Mouse (Mus musculus) monocyte, adult 5-6 weeks (primary cell): ENCODE results near the gene Tagap. TPM values are rescaled to one million over a fixed set of nuclear protein-coding genes. Genes with fewer than 3 reads are reported as not detected.
"Not testable (repeated sequence)": the region's sequence is repeated elsewhere in the genome, so short reads cannot be mapped to it uniquely, and the experiment has no call there.

Experiments
- ATAC-seq: fragments of 153-309, 156-312 bp; replicated peaks from 2 replicates; pipeline ENCODE4 v1.8.0; 2017; ENCODE audit warnings: mild to moderate bottlenecking; ENCODE audit not compliant: low TSS enrichment, insufficient number of reproducible peaks, severe bottlenecking, poor library complexity, low FRiP score
- total RNA-seq: library from RNA; stranded (forward); fragments of 200-1000, 200-491, 200-594 nt; gene quantifications from 3 replicates; pipeline ENCODE4 v1.2.3, GENCODE M21; 2017

Tagap gene
- total RNA-seq, 1 experiment from 2014 or later, result 74.3 TPM

- peak; percentile 15 for ATAC-seq
Observed at GRCm38 (mm10) chr17:7946053-7946627, 20.3 kb downstream of the Tagap start.

- ATAC-seq, result not testable (repeated sequence)
Observed at GRCm38 (mm10) chr17:7951333-7951732, 25.5 kb downstream of the Tagap start.

- not testable (repeated sequence) for ATAC-seq
Observed at GRCm38 (mm10) chr17:7957242-7957641, 31.4 kb downstream of the Tagap start.

- not testable (repeated sequence) for ATAC-seq
Observed at GRCm38 (mm10) chr17:7963333-7963732, 37.5 kb downstream of the Tagap start.

- not testable (repeated sequence) for ATAC-seq
Observed at GRCm38 (mm10) chr17:7964398-7964797, 38.6 kb downstream of the Tagap start.

- ATAC-seq, result not testable (repeated sequence)
Observed at GRCm38 (mm10) chr17:7968490-7968889, 42.7 kb downstream of the Tagap start.

GRCm38 (mm10) chr17:7969782-7970181, 44.0 kb downstream of the Tagap start:
- ATAC-seq, result not testable (repeated sequence)

- ATAC-seq, result peak; percentile 67
Observed at GRCm38 (mm10) chr17:7983484-7983883, 57.7 kb downstream of the Tagap start.

Other genes with a start within 250 kb of the Tagap start
- not detected in 3 replicates for gene Fndc1, start 98.7 kb upstream of the Tagap start, total RNA-seq
- 28.3 to 41.8 TPM (median 34.7 TPM) in 3 replicates for gene Rsph3a, start 19.6 kb downstream of the Tagap start, total RNA-seq
- gene Gm49673, start 221.8 kb downstream of the Tagap start, total RNA-seq, result 4.2 to 5.7 TPM in 2 of 3 replicates, not detected in the other
- 48.3 to 53.4 TPM (median 53.2 TPM) in 3 replicates for gene Rnaset2a, start 222.1 kb downstream of the Tagap start, total RNA-seq
- 22.4 to 37.0 TPM (median 25.6 TPM) in 3 replicates for gene Fgfr1op, start 239.5 kb downstream of the Tagap start, total RNA-seq